Mouse (Mus musculus) midbrain, embryonic 12.5 days (tissue): Measurements from ENCODE around the gene Defa17. TPM values are rescaled to one million over a fixed set of nuclear protein-coding genes. Genes with fewer than 3 reads are reported as not detected.
"Not testable (repeated sequence)": the region's sequence is repeated elsewhere in the genome, so short reads cannot be mapped to it uniquely, and the experiment has no call there.

ENCODE experiments used
- ATAC-seq: fragments of 200-750 bp; cut with Nextera tagmentation; 2 replicates; pipeline ENCODE4 v1.8.0; 2017; ENCODE audit warnings: low read depth, moderate TSS enrichment, moderate library complexity; ENCODE audit not compliant: low FRiP score
- H3K27ac ChIP-seq: fragments of 300-500 bp; sonication (generic); replicated peaks from 2 replicates; pipeline ENCODE4 v1.5.1; 2016; ENCODE audit warnings: mild to moderate bottlenecking
- H3K27me3 ChIP-seq: fragments of 300-500 bp; sonication (generic); 2 replicates; pipeline ENCODE4 v1.6.1; 2016; ENCODE audit warnings: mild to moderate bottlenecking
- H3K36me3 ChIP-seq: fragments of 300-500 bp; sonication (generic); 2 replicates; pipeline ENCODE4 v1.6.1; 2016
- H3K4me1 ChIP-seq: fragments of 300-500 bp; sonication (generic); 2 replicates; pipeline ENCODE4 v1.6.1; 2016
- H3K4me2 ChIP-seq: fragments of 300-500 bp; sonication (generic); replicated peaks from 2 replicates; pipeline ENCODE4 v1.6.1; 2016; ENCODE audit warnings: mild to moderate bottlenecking, moderate library complexity
- H3K4me3 ChIP-seq: fragments of 300-500 bp; sonication (generic); 2 replicates; pipeline ENCODE4 v1.5.1; 2016; ENCODE audit warnings: mild to moderate bottlenecking
- H3K9ac ChIP-seq: fragments of 300-500 bp; sonication (generic); replicated peaks from 2 replicates; pipeline ENCODE4 v1.6.1; 2016; ENCODE audit warnings: mild to moderate bottlenecking, moderate library complexity
- H3K9me3 ChIP-seq: fragments of 300-500 bp; sonication (generic); 2 replicates; pipeline ENCODE4 v1.6.1; 2016; ENCODE audit warnings: mild to moderate bottlenecking
- WGBS: fragments of 180-500 bp; shearing (Covaris S2); methylation state at CpG from one replicate; pipeline ENCODE4 v1.1.7; 2016; 5-methylcytosine and 5-hydroxymethylcytosine counted together
- polyA plus RNA-seq: library from polyadenylated mRNA; unstranded; fragments of >200 nt; fragmentation: Nextera tagmentation; extraction: Ambion mirVana; gene quantifications from 2 replicates; pipeline ENCODE4 v1.2.1, GENCODE M21; 2016

Gene Defa17
- polyA plus RNA-seq, result not detected in 2 replicates

DNA sequence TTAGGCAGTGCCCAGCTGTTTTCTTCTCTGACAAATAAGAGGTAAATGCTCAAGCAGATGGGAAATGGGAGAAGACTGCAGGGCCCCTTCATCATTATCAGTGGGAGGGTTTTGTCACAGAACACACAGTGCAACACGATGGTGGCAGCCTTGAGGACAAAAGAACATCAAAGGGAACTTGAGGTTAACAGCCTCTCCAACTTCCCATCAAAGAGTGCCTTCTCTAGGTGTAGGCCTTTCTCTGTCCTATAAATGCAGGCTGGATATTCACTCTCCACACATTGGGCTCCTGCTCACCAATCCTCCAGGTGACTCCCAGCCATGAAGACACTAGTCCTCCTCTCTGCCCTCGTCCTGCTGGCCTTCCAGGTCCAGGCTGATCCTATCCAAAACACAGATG, at the start of gene Defa17:
Gene Defa17, plus strand, starts transcription at position 301 of the 400 bp plus-strand sequence.
- not testable (repeated sequence) for H3K27ac ChIP-seq, H3K4me3 ChIP-seq, H3K27me3 ChIP-seq, H3K36me3 ChIP-seq, H3K9me3 ChIP-seq, H3K4me2 ChIP-seq, ATAC-seq, H3K4me1 ChIP-seq, H3K9ac ChIP-seq
- no CpG with 5 or more reads among the region's 2 CpGs for WGBS

DNA sequence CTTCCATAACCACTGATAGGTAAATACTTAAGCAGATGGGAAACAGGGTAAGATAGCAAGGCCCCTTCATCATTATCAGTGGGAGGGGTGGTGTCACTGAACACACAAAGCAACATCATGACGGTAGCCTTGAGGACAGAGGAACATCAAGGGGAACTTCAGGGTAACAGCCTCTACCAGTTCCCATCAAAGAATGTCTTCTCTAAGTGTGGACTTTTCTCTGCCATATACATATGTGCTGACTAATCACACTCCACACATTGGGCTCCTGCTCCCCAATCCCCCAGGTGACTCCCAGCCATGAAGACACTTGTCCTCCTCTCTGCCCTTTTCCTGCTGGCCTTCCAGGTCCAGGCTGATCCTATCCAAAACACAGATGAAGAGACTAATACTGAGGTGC, 37.7 kb upstream of the Defa17 start, which contains the start of gene Defa26:
Gene Defa26, plus strand, starts transcription at position 301 of the 400 bp plus-strand sequence.
- not testable (repeated sequence) for H3K27me3 ChIP-seq, H3K4me2 ChIP-seq, H3K4me3 ChIP-seq, H3K9me3 ChIP-seq, H3K9ac ChIP-seq, H3K4me1 ChIP-seq, ATAC-seq, H3K27ac ChIP-seq, H3K36me3 ChIP-seq
- 75% methylated on average over 1 of the region's 1 CpGs for WGBS

GRCm38 (mm10) chr8:21665497-21665896, 9.9 kb downstream of the Defa17 start, which contains the start of gene Defa34:
TSS of gene Defa34 (plus strand) at chr8:21665797.
- not testable (repeated sequence) for H3K9ac ChIP-seq, H3K27me3 ChIP-seq, H3K36me3 ChIP-seq, H3K4me3 ChIP-seq, ATAC-seq, H3K4me2 ChIP-seq, H3K27ac ChIP-seq, H3K9me3 ChIP-seq, H3K4me1 ChIP-seq
- WGBS, result 100% methylated on average over 1 of the region's 1 CpGs

GRCm38 (mm10) chr8:21703545-21703944, 48.0 kb downstream of the Defa17 start, which contains the start of gene AY761184:
TSS of gene AY761184 (minus strand) at chr8:21703645.
- H3K27me3 ChIP-seq, H3K36me3 ChIP-seq, ATAC-seq, H3K4me1 ChIP-seq, H3K4me3 ChIP-seq, H3K4me2 ChIP-seq, H3K9ac ChIP-seq, H3K27ac ChIP-seq, H3K9me3 ChIP-seq: not testable (repeated sequence)
- 72% methylated on average over 2 of the region's 2 CpGs for WGBS

Other genes with a start within 250 kb of the Defa17 start
- gene Defa36, start 228.4 kb upstream of the Defa17 start, polyA plus RNA-seq, result not detected in 2 replicates
- gene Gm7849, start 199.2 kb upstream of the Defa17 start, polyA plus RNA-seq, result not detected in 2 replicates
- not detected in 2 replicates for gene Defa20, start 146.5 kb upstream of the Defa17 start, polyA plus RNA-seq
- not detected in 2 replicates for gene Defa32, start 126.7 kb upstream of the Defa17 start, polyA plus RNA-seq
- not detected in 2 replicates for gene Defa37, start 90.4 kb upstream of the Defa17 start, polyA plus RNA-seq
- gene Defa28, start 72.8 kb upstream of the Defa17 start, polyA plus RNA-seq, result not detected in 2 replicates
- gene Gm7861, start 61.3 kb upstream of the Defa17 start, polyA plus RNA-seq, result not detected in 2 replicates
- gene Defa26, start 37.6 kb upstream of the Defa17 start, polyA plus RNA-seq, result not detected in 2 replicates
- gene Defa34, start 10.0 kb downstream of the Defa17 start, polyA plus RNA-seq, result not detected in 2 replicates
- not detected in 2 replicates for gene AY761184, start 47.9 kb downstream of the Defa17 start, polyA plus RNA-seq
- not detected in 2 replicates for gene Defa24, start 78.7 kb downstream of the Defa17 start, polyA plus RNA-seq
- gene Defb50, start 167.8 kb downstream of the Defa17 start, polyA plus RNA-seq, result not detected in 2 replicates
- not detected in 2 replicates for gene Defb2, start 184.1 kb downstream of the Defa17 start, polyA plus RNA-seq
- not detected in 2 replicates for gene Defb10, start 203.1 kb downstream of the Defa17 start, polyA plus RNA-seq
- gene Defb9, start 229.6 kb downstream of the Defa17 start, polyA plus RNA-seq, result not detected in 2 replicates